Mouse (Mus musculus) testis, adult 2 months (tissue): Measurements from ENCODE around the gene Myo1e.

Experiments
- CTCF ChIP-seq: fragments of 200-500 bp; IDR thresholded peaks from 2 replicates; pipeline ENCODE4 v1.5.1; 2012; ENCODE audit warnings: low read depth, mild to moderate bottlenecking, inconsistent platforms, low read length, moderate library complexity; ENCODE audit not compliant: control insufficient read depth, insufficient read depth, insufficient replicate concordance
- POLR2A ChIP-seq: fragments of 200-500 bp; IDR thresholded peaks from 2 replicates; pipeline ENCODE4 v1.6.1; 2012; ENCODE audit warnings: low read depth, mild to moderate bottlenecking, inconsistent platforms, low read length, moderate library complexity; ENCODE audit not compliant: control insufficient read depth

- TF ChIP-seq CTCF (no peak), POLR2A (no peak)
Measured at GRCm38 (mm10) chr9:70324336-70324735, 117.2 kb downstream of the Myo1e start.
